Mouse (Mus musculus) 3134 (cell line): ENCODE results near the gene Ptpn1.

ENCODE experiments used
- DNase-seq: peaks from one replicate; pipeline ENCODE4 v3.0.0-alpha.2; 2011; ENCODE audit warnings: low spot score; ENCODE audit not compliant: insufficient read length; ENCODE audit errors: extremely low read depth

The Ptpn1 gene

DNA sequence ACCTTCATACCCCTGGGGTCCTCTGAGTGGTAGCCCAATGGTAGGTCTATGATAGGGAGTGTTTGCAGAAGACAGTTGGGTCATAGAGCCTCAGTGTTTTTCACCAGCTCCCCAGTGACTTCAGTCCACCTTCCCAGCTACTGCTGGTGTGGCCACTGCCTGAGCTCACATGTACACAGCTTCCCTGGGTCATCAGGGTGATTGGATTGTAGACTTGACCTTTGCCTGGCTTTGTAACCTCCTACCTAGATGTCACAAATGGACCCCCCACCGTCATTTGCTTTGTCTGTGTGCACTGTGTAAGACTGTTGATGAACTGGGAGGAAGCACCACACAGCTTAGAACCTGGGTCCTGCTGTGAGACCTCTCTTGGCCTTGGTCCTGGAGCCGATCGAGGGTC lies 12.3 kb downstream of the Ptpn1 start:
- no peak for DNase-seq

DNA sequence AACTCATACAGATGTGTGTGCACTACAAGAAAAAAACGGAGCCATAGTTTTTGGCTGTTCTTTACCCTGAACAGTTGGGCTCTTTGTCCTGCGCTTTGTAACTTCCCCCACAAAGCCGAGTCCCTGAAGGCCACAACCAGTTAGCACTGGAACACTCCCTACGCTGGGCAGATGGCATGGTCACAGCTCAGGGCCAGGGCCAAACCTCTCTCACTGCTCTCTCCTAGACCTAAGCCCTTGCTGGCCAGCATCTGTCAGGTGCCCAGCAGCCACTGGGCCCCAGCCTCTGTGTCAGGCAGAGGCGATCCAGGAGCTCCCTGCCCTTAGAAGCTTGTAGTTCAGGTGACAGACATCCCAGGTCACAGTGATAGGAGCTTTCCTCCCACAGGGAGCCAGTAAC lies 13.6 kb downstream of the Ptpn1 start:
- no peak for DNase-seq

DNA sequence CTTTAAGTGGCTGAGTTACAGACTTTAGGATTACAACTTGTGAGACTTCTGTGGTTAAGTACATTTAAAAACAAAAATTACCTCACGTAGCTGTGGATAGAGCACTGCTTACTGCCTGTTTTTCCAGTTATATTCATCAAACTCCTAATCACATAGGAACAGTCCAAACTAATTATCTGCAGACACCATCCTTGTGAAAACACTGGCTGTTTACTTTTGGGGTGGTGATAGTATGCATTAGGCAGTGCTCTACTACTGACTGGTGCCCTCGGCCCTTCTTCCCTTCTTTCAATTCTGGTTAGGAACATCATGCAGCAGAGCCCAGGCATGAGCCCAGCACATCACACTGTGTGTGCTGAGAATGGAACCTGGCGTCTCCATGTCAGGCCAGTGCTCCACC lies 15.4 kb downstream of the Ptpn1 start:
- no peak for DNase-seq

DNA sequence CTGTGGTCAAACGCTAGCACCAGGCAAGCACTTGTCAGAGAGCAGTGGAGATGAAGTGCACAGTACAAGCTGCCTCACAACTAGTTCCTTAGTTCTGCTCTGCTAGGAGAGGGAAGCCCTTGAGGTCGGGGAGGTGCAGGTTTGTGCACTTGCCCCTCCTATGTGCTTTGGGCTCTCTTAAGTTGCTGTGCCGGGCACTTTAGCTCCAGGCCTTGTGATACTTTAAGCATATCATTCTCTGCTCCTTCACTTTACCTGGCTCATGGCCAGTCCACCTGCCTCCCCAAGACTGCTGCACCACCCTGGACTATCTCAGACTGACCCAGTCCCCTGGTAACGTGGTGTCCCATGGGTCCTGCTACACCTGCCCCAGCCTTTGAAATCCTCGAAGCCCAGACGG lies 16.2 kb downstream of the Ptpn1 start:
- no peak for DNase-seq

DNA sequence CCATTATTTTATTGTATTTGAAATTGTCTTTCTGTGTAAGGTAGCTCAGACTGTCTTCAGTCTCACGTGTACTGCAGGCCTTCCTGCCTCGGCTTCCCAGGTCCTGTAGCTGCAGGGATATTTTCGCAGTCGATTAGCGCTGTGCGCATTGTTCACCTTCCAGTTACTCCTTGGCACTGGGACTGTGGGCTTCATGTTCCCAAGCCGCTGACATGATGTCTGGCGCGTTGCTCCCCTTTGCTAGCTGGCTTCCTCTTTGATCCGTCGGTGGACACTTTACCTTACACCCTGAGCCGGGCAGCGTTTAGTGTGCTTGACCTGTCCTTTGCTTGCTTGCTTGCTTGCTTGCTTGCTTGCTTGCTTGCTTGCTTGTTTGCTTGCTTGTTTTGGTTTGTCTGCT lies 16.7 kb downstream of the Ptpn1 start:
- DNase-seq = no peak

DNA sequence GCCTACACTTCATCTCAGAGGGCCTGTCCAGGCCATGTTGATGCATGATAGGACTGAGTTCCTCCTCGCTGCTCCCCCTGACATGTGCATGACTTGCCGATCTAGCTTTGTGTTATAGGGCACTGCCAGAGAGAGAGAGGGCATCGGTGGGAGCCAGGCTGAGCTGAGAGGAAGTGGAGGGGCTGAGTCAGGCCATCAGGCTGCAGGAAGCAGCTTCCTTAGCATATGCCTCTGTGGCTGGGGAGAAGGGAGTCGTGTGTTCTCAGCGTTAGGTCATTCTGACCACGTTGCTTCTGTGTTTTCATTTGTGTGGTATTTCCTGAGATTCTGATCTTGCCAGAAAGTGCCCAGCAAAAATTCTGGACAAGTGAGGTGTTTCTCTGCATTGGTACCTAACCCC lies 17.4 kb downstream of the Ptpn1 start:
- peak; percentile 72 for DNase-seq

DNA sequence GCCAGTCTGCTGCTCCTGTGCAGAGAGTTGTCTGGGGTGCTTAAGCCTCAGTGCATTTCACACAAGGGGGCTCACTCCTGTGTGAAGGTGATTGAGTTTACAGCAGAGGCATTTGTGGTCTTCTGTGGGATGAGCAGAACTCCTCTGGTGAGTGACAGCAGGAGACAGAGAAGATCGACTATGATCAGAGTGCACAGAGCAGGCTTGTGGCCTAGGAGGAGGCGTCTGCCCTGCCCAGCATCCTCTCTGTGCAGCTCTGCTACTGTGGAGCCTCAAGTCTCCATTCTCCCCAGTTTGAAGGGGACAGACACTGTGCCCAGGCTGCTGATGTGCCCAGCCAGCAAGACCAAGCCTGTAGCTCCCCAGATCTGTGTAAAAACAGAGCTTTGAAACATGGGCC lies 18.0 kb downstream of the Ptpn1 start:
- DNase-seq = no peak

DNA sequence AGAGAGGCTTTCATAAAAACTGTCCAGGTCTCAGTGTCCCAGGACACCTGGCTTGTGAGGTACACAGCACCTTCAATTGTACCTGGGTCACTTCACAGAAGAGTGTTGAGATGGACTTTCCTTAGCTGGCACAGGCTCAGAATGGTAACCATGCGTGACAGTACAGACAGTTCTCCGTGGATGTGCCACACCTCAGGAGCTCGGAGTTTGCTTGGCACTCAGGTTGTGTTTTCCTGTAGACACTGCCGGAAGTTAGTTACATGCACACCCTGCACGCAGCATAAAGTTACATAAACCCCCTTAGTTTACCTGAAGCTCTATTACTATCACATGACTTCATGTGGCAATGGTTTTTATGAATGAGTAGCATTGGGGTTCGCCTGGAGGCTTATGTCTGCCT lies 18.8 kb downstream of the Ptpn1 start:
- no peak for DNase-seq

DNA sequence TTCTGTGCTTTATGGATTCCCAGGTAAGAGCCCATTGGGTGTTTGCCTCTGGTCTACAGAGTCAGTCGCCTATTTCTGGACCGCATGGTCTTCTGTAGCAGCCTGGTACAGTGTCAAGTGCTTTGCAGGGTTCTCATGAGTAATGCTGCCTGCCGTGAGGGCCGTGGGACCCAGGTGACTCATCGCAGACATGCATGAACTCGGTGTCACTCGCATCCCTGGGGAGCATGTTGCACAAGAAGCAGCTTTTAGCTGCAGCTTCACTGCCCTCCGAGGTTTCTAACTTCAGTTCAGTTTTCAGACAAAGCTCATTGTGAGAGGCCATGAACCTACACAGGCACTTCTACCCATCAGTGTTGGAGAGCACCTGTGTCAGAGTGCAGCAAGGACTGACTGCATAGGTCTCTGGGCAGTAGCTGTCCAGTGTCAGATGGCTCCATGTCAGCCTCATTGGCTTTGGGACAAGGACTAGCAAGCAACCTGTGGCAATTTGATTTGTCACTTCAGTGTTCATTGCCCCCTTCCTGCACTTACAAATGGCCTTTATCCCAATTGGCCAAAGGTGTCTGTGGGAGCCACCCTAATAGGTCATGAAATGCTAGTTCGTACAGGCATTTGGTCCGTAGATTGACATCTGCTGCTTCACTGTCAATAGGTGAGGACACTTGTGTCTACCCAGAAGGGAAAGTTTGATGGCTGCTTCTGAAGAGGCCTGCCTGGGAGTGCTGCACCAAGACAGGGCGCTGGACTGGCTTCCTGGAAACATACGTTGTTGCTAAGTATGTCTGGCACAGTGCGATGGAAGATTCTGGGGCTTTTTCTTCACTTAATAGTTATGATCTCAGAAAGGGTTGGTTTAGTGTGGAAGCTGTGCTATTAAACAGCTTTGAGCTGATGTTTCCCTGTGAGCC lies 19.7 kb downstream of the Ptpn1 start:
- peak; percentile 85 for DNase-seq

DNA sequence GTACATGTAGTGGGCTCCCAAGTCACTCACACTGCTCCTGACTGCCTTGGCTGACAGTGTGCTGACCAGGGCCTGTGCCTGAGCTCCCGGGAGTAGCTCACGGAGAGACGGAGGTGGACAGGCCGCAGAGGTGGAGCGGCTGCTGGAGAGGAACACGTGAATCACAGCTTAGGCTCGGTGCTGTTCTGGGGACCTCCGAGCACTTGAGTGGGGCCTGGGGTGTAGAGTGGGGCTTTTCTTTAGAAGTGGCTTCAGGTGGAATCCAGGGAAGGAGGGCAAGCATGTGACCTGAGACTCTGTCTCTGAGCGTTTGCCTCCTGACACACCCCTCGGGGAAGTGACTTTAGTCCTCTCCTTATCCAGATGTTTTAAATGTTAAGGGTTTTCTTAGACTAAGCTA lies 22.0 kb downstream of the Ptpn1 start:
- DNase-seq = no peak

DNA sequence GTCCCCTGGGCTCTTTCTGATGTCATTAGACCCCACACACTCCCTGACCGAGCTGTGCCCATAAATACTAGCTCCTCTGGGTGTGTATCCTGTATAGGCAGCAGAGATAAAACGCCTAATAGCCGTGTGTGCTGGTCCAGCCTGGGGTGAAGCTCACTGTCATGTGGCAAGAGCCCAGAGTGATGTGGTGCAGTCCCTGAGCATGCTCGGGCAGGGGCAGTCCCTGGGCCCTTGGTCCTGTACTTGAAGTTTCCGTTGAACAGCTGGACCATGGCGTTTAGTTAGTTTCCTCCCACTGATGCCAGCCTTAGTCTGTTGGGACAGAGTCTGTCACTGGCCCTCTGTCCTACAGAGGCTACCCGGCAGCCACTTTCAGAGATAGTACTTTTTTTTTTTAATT lies 23.1 kb downstream of the Ptpn1 start:
- no peak for DNase-seq

DNA sequence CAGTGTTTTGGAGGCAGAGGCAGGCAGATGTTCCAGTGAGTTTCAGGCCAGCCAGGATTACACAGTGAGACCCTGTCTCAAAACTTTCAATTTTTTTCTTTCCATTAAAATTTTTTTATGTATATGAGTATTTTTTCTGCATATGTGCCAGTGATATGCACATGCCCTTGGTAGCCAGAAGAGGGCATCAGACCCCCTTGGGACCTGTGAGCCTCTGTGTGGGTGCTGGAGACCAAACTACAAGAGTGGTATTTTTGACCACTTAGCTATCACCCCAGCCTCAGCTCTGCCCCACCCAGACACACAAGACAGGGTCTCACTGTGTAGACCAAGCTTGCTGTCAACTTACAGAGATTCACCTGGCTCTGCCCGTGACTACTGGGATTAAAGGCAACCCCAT lies 25.7 kb downstream of the Ptpn1 start:
- DNase-seq = no peak

DNA sequence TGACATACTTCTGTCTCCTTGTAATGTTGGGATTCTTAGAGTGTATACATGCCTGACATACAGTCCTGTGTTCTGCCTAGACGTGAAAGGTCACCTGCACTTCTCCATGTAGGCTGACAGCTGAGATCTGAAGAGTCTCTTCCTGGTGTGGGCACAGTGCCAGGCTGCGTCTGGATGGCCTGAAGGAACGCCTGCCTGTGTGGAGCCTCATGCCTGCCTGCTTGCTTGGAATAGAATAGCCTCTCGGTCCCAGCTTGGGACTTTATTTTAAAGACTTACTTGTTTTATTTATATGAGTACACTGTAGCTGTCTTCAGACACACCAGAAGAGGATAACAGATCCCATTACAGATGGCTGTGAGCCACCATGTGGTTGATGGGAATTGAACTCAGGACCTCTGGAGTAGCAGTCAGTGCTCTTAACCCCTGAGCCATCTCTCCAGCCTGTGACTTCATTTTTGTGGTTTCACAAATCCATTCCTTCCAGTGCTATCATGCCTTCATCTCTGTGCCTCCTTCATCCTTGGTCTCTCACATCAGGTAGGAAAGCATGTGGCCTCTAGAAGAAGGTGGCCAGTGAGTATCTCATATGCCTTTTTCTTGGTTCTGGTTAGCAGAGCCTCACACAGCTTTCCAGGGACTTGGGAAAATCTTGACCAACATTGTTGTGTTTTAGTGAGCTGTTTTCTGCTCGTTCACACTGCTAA lies 26.4 kb downstream of the Ptpn1 start:
- DNase-seq = no peak

DNA sequence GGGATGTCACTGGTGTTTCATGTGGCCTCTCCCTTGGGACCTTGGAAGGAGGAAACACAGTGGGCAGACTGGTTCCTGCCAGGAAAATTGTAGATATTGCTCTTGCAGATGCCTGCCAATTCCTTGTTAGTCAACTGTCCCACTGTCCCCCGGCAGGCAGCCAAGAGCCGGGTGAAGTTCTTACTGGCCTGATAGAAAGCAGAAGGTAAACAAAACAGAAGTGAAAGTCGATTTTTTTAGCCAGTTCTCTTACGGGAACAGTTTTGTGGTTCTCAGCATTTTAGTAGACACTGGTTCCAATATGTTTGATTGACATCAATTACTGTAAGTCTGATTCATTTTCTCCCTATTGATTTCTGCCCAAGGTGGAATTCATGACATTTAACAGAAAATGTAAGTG lies 27.0 kb downstream of the Ptpn1 start:
- peak; percentile 73 for DNase-seq

DNA sequence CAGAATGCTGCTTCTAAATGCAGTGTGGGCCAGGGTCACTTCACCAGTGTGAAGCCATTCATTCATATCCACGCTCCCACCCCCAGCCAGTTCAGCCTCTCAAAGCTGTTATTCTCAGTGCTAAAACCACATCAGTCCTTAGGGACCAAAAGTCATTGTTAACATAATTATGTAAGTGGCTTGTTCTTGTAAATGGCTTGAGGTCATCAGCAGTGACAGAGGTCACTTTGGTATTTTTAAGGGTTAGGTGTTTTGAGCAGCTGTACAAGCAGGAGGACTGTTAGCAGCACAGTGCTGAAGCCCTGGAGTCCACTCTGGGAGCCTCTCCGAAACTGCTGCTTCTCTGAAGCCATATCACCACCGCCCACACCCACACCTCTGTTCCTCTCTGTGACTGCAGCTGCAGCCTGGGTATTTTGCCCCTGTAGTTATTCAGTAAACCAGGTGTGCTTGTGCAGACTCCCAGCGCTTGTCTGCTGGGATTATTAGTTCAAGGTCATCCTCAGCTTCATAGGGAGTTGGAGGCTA lies 27.6 kb downstream of the Ptpn1 start:
- DNase-seq = no peak

DNA sequence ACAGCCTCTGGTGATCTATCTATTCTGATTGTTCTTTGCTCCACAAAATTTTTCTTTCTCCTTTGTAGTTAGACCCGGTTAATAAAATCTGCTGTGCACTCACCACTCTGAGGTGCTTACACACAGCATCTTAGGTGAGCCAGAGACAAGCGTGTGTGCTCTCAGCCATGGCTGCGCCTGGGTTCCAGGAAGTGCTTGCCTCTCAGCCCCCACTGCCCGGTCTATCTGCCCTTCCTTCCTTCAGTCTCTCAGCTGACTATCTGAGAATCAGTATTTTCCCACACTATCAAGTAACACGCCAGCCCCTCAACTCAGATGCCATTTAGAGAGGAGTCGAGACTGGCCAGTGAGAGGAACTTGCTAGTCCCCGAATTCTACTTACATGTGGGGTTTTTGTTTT lies 28.1 kb downstream of the Ptpn1 start:
- no peak for DNase-seq

DNA sequence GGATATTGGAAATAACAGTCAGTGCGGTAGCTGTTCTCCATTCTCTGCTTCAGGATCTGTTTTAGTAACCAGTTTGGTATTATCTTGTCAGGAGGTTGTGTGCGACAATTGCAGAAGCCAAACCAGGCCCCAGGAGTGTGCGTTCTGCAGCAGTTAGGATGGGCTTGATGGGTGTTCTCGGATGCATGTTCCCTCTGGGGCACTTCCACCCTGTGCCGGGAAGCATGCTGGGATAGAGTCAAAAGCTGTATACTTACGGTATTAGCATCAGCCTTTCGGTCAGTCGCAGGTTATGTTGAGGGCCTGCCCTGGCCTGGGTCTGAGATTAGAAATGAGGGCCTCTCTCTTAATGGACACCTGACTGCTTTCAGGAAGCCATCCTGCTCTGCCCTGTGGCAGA lies 28.7 kb downstream of the Ptpn1 start:
- DNase-seq = no peak

DNA sequence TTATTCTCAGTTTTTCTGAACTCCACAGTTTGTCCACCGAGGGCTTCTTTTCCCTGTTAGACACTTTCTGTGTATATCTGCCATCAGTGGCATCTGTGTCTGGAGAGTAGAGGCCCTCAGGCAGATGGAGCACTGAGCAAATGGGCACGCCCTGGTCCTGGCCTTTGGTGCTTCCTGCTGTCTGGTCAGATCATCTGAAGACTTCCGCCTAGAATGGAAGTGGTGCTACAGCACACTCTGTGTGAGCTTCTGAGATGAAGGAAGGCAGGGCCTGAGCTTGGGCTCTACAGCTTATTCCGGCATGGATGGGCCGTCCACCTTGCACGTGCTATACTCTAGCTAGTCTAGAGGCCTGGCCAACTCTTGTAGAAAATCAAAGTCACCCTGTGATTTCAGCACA lies 30.5 kb downstream of the Ptpn1 start:
- no peak for DNase-seq

DNA sequence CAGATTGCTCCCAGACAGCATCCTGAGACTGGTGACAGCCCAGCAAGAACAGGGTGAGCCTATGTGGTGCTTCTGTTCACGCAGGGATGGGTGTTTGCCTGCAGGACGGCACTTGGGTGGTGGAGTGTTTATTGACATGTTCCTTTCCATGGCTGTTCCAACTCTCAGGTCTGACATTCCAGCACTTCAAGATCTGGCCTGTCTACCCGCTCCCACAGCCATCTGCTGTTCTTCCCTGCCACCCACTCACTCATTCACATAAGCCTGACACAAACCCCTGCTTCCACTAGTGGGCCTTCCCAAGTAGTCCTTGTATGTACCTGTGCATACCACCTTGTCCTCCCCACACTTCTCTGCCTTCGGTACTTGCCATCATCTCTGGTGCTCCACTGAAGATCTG lies 31.3 kb downstream of the Ptpn1 start:
- no peak for DNase-seq

DNA sequence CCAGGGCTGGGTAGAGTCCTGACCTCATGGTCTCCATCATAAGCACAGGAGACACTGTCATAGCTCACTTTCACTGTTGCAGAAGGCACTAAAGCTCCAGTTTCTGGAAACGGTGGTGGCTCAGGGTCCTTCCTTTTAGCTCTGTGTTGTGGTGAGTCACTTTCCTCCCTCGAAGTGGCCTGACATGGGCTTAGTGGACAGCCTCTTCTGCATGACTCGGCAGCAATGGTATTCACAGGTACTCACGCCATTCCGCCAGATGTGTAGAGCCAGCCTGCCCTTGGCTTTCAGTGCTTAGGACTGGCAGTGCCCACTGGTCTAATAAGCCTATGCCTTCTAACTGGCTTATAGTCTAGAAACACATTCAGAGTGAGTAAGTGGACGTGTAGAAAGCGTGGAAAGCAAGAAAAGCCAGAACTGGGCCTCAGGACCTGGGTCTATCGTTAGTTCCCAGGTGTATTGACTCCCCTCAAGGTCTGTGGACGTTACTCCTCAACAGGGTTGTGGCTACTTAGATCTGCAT lies 32.0 kb downstream of the Ptpn1 start:
- DNase-seq = peak; percentile 54

DNA sequence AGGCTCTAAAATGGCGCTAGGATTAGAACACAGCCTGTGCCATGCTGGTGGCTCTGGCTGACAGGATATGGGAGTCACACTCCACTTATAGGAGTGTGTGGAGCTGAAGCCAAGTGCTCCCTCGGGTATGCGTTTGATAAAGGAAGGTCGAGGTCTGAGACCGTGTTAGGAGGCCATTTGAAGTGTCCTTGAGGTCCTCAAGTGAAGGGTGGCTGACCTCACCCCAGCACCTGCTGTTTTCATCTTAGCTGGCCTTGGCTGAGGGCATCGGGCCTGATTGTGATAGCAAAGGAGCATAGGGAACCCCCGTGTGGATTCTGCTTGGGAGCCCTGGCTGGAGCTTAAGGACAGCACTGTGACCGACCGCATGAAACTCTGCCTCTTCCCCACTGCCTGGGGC lies 32.5 kb downstream of the Ptpn1 start:
- no peak for DNase-seq

DNA sequence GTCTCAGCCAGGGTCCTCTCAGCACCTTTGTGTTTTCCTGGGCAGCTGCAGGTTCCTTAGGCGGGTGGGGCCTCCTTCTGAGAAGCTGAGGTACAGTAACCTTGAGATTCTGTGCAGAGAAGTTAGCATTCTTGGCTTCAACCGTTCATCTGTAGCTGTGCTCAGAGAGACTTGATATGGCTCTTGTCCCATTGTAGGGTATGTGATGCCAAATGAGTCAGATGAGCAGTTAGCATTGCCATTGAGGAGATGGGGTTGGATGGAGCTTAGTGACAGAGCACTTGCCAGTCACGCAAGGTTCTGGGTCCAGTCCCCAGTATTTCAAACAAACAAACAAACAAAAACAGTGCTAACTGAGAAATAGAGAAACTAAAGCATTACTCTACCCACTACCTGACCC lies 34.1 kb downstream of the Ptpn1 start:
- DNase-seq = no peak
